Mouse (Mus musculus) olfactory bulb, adult 2 months (tissue): Measurements from ENCODE around the gene Cdca4. TPM values are rescaled to one million over a fixed set of nuclear protein-coding genes. Genes with fewer than 3 reads are reported as not detected.
"Not testable (repeated sequence)": the region's sequence is repeated elsewhere in the genome, so short reads cannot be mapped to it uniquely, and the experiment has no call there.

Experiments used
- H3K27ac ChIP-seq: fragments of 200-500 bp; 2 replicates; pipeline ENCODE4 v1.5.1; 2012; ENCODE audit warnings: low read depth, low read length; ENCODE audit not compliant: insufficient read depth
- H3K4me1 ChIP-seq: fragments of 200-500 bp; 2 replicates; pipeline ENCODE4 v1.6.1; 2012; ENCODE audit warnings: low read length; ENCODE audit not compliant: control insufficient read depth, insufficient read depth
- H3K4me3 ChIP-seq: fragments of 200-500 bp; 2 replicates; pipeline ENCODE4 v1.5.1; 2012; ENCODE audit warnings: mild to moderate bottlenecking, low read depth, low read length, moderate library complexity; ENCODE audit not compliant: insufficient read depth
- CTCF ChIP-seq: fragments of 200-500 bp; IDR thresholded peaks from 2 replicates; pipeline ENCODE4 v1.5.1; 2012; ENCODE audit warnings: low read depth, mild to moderate bottlenecking, low read length, moderate library complexity; ENCODE audit not compliant: insufficient read depth
- POLR2A ChIP-seq: fragments of 200-500 bp; IDR thresholded peaks from 2 replicates; pipeline ENCODE4 v1.6.1; 2012; ENCODE audit warnings: mild to moderate bottlenecking, low read depth, low read length, moderate library complexity; ENCODE audit not compliant: insufficient read depth
- WGBS: fragments of 180-500 bp; shearing (Covaris S2); methylation state at CpG from one replicate; pipeline ENCODE4 v1.1.7; 2018; 5-methylcytosine and 5-hydroxymethylcytosine counted together
- polyA plus RNA-seq: library from polyadenylated mRNA; stranded (reverse); fragments of >200 nt; gene quantifications from 2 replicates; pipeline ENCODE4 v1.2.4, GENCODE M21; 2012; ENCODE audit warnings: low replicate concordance; ENCODE audit not compliant: missing spikeins, insufficient read depth, insufficient read length

Cdca4 gene
- polyA plus RNA-seq, 1 experiment = not detected

DNA sequence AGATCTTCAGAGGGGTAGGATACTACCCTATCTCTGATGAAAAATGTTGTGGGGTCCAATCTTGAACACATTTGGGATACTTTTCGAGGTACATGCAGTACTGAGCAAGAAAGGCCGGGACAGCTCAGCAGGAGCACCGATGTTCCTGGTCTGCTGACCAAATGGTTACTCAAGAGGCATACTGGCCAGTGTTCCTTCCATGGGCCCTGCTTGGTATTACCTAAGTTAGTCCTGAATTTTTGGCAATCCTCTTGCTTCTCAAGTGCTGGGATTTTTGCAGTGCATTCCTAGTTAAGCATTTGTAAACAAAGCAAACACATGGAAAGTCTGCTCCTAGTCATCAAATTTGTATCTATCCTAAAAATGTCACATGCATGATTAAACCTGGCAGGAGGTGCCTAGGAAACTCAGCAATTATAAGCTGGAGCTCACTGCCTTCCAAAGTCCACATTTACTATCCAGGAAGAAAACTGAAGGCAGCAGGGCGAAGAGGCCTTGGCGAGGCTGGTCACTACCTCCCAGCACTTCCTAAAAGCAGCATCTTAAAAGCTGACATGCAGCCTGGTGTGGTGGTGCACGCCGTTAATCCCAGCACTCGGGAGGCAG, 10.1 kb downstream of the Cdca4 start:
- Histone ChIP-seq H3K4me3 (no peak overlapping the region), H3K27ac (no peak overlapping the region), H3K4me1 (peaks cover 9% of the 10 kb centered on the region)
- no peak for TF ChIP-seq CTCF
- TF ChIP-seq POLR2A = no peak
- 83% methylated on average over 8 of the region's 8 CpGs for WGBS

DNA sequence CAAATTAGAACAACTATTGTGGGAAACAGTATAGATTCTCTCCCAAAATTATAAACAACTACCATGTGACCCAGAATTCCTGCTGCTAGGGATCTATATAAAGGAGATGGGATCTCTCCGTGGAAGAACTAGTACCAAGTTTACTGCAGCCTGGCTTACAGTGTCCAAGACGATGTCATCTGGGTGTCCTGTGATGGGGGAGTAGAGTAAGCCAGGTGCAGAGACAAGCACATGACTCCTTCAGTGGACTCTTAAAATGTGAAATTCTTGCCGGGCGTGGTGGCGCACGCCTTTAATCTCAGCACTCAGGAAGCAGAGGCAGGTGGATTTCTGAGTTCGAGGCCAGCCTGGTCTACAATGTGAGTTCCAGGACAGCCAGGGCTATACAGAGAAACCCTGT, 12.4 kb downstream of the Cdca4 start:
- H3K4me1 ChIP-seq, H3K27ac ChIP-seq, H3K4me3 ChIP-seq: not testable (repeated sequence)
- WGBS = 75% methylated on average over 7 of the region's 7 CpGs

DNA sequence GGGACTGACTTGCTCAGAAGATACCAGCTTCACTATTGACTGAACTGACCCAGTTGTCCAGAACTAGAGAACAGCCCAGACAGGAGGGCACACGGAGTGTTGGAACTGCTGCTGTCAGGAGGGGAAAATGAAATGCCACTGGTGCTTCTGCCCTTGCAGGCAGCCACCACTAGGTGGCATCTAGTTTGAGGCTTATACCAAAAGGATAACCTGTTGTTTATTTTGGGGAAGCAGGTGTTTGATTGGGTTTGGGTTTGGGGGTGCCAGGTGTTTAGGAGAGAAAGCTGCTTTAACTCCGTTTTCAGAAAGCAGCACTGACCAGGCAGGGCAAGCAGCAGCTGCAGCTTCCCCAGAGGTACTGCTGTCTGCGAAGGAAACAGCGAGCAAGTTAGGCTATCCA, 12.9 kb downstream of the Cdca4 start:
- H3K4me1 ChIP-seq = no peaks in the 10 kb centered on the region
- no peak overlapping the region for H3K4me3 ChIP-seq
- no peak overlapping the region for H3K27ac ChIP-seq
- WGBS = 43% methylated on average over 4 of the region's 4 CpGs
- no peak for TF ChIP-seq CTCF
- TF ChIP-seq POLR2A = no peak

DNA sequence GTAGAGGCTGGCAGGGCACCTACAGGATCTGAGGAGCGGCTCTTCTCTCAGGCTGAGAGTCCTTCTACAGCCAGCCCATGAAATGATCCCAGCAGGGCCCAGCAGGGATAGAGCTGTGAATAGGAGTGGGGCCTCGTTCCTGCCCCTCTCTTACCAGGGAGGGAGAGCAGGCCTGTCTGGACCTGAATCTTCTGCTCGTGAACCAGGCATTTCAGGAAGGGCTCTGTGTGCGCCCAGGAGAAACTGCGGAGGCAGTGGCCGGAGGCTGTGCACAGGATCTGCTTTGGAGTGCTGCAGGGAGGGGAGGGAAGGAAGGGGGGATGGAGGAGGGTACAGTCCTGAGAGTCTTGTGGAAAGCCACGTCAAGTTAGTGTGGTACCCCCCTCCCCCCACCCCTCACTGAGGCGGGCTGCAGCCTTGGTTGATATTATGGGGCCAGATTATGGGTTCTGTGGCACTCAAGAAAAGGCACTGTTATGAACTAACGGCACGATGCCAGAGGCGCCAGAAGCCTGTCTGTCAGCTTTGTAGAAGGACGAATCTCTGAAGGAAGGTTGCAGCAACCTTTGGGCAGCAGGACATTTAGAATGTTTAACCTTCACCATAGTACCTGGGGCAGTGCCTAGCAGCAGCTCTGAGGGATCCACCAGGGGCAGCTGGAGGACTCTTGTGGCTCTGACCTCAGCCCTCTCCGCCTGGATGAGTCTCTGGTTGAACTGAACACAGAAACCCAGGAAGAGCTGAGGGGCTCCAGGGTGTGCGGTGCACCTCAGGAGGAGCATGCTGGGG, 14.3 kb downstream of the Cdca4 start:
- TF ChIP-seq POLR2A (no peak), CTCF (no peak)
- WGBS = 78% methylated on average over 14 of the region's 14 CpGs
- Histone ChIP-seq H3K27ac (no peak overlapping the region), H3K4me3 (no peak overlapping the region), H3K4me1 (peaks cover 6% of the 10 kb centered on the region; the same call in 1 of the 2 replicates)

DNA sequence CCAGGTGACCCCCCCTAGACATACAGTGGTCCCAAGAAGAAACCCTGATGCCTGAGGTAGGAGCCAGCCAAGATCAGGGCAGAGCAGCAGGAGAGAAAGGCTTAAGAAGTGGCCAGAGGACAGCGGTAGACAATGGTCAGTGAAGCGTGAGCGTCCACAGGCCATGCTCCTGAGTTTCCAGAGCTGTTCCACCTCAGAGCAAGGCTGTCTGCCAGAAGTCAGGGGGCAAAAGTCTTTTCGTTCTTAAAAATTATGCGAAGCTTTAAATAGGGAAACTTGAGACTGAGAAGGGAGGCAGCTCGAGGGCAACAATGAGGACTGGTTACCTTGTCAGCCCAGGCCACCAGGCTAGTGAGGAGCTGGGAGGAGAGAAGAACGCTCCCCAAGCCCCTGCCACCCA, 15.9 kb downstream of the Cdca4 start:
- no peak overlapping the region for H3K4me3 ChIP-seq
- TF ChIP-seq POLR2A (no peak), CTCF (no peak)
- no peak overlapping the region for H3K27ac ChIP-seq
- peaks cover 15% of the 10 kb centered on the region; the same call in 1 of the 2 replicates for H3K4me1 ChIP-seq
- 84% methylated on average over 7 of the region's 7 CpGs for WGBS

DNA sequence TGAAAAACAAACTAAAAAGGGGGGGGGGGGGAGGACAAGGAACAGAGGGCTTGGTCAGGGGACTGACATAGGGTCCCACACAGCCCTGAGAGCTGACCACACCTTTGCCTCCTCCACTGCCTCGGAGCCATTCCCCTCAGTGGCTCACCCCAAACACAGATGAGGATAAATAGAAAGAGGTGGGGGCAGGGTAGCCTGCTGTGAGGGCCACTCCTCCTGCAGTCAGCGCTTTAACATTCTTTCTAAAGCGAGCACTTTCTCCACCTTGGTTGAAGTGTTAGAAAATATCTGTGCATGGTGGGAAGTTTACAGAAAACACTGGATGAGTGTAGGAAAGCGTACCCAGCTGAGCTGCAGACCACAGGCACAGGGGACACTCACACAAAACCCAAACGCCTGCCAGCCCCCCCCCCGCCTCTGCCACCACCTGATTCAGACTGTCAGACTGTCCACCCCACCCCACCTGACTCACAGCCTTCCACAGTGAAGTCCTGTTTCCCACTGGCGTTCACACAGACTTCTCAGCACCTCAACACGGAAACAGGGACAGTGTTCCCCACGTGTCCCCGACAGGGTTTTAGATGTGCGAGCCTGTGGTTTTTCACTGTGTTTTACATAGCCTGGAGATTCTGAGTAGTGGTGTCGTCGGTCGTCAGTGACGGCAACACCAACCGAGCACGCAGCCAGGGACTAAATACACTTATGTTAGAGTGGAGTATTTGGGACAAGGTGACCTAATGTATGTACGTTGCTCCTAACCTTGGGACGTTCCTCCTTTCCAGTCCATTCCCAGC, 18.9 kb downstream of the Cdca4 start:
- H3K4me1 ChIP-seq = peaks cover 21% of the 10 kb centered on the region
- no peak overlapping the region for H3K4me3 ChIP-seq
- TF ChIP-seq POLR2A (no peak), CTCF (no peak)
- WGBS = 60% methylated on average over 19 of the region's 19 CpGs
- no peak overlapping the region for H3K27ac ChIP-seq

DNA sequence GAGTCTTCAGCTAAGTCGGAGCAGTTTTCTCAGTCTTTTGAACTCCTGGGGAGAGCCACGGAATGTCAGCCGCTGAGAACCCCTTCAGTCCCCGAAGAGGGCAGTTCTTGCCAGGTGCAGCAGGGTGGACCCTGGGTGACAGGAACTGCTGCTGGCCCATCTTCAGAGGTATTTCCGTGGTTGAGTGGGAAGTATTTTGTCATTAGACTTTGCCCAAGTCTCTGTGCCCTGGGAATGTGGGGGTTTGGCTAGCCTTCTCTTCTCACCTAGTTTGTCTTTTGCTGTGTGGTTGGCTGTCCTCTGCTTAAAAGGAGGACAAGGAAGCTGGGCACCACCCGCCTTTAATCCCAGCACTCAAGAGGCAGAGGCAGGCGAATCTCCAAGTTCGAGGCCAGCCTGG, 19.6 kb downstream of the Cdca4 start:
- 20% methylated on average over 8 of the region's 8 CpGs for WGBS
- Histone ChIP-seq H3K27ac (no peak overlapping the region), H3K4me1 (peaks cover 21% of the 10 kb centered on the region), H3K4me3 (peak overlapping the region; percentile 62)
- TF ChIP-seq POLR2A (no peak), CTCF (no peak)

DNA sequence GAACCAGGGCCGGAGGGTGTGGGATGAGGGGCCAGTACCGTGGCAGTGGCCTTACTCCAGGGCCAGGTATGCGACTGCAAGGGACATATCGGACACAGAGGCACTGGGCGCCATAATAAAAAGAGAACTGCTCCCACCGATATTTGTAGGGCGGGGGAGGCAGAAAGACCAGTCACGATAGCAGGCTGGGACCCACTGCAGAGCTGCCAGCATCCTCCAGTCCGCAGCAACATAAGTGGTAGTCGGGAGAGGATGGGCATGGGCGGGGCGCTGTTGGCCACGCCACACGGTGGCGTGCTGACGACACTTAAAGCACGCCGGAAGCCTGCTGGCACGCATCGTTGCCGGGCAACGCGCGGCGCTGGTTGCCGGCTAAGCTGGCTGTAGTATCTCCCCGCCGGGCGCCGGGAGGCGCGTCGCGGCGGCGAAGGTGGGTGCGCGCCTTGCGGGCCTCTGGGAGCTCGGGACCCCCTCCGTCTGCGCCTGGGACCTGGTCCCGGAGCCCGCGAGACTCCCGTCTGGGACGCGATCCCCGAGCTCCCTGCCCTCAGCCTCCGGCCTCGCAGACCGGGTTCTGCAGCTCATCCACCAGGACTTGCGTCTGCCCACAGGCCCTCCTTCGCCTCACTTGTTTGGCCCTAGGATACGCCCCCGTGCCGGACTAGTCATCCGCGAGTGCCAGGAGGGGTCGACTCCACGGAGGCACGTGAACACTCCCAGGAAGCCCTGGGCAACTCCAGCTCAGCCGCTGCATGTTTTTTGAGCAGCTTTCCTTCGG, 20.4 kb downstream of the Cdca4 start, which contains the start of gene Clba1:
Gene Clba1 (plus strand): TSS at position 351 of the 778 bp plus-strand sequence.
- H3K4me3 ChIP-seq = peak within 1 kb of the TSS; percentile 62
- under 1% methylated on average over 64 of the region's 64 CpGs for WGBS
- TF ChIP-seq POLR2A = peak; percentile 62; the same call in 1 of the 2 replicates
- no peak for TF ChIP-seq CTCF
- H3K4me1 ChIP-seq = peaks cover 21% of the 10 kb centered on the region
- H3K27ac ChIP-seq = peak within 1 kb of the TSS; percentile 66
